Mouse (Mus musculus): ENCODE data around the gene Acd. TPM values are rescaled to one million over a fixed set of nuclear protein-coding genes. Genes with fewer than 3 reads are reported as not detected.

Gene Acd
- total RNA-seq (2021): 10 to 100 TPM; 44.5 to 51.9 TPM

- peak; percentile 95 to 96 for DNase-seq (ENCODE audit: low spot score in 2 of 2)
- intact Hi-C loops (cut with DNase I): loop anchor here (5.0 kb wide), 1 partner anchor 64 kb away; the partner anchor contains the start of genes Agrp and Ctcf
Measured at GRCm38 (mm10) chr8:105700966-105701824, at the start of gene Acd, which contains the start of gene Pard6a. Gene Acd (minus strand): TSS chr8:105701102. Gene Pard6a (plus strand): TSS chr8:105701148.

GRCm38 (mm10) chr8:105750606-105751005, 49.7 kb upstream of the Acd start:
- intact Hi-C loops (cut with DNase I): no loop called here
- DNase-seq (ENCODE audit: low spot score in 2 of 2): peak; percentile 24

GRCm38 (mm10) chr8:105743301-105743700, 42.4 kb upstream of the Acd start:
- DNase-seq (ENCODE audit: low spot score in 2 of 2): no peak
- intact Hi-C loops (cut with DNase I): no loop called here

- intact Hi-C loops (cut with DNase I): no loop called here
- no peak for DNase-seq (ENCODE audit: low spot score in 2 of 2)
Measured at GRCm38 (mm10) chr8:105739216-105739615, 38.3 kb upstream of the Acd start.

- intact Hi-C loops (cut with DNase I): no loop called here
- DNase-seq (ENCODE audit: low spot score in 2 of 2): no peak
Measured at GRCm38 (mm10) chr8:105732186-105732585, 31.3 kb upstream of the Acd start.

GRCm38 (mm10) chr8:105727397-105728124, 26.7 kb upstream of the Acd start:
- no peak for DNase-seq (ENCODE audit: low spot score in 2 of 2)
- intact Hi-C loops (cut with DNase I): no loop called here

- no peak for DNase-seq (ENCODE audit: low spot score in 2 of 2)
- intact Hi-C loops (cut with DNase I): no loop called here
Measured at GRCm38 (mm10) chr8:105725726-105726125, 24.8 kb upstream of the Acd start.

- intact Hi-C loops (cut with DNase I): no loop called here
- no peak for DNase-seq (ENCODE audit: low spot score in 2 of 2)
Measured at GRCm38 (mm10) chr8:105722861-105723260, 22.0 kb upstream of the Acd start.

GRCm38 (mm10) chr8:105719637-105720036, 18.7 kb upstream of the Acd start:
- intact Hi-C loops (cut with DNase I): no loop called here
- no peak for DNase-seq (ENCODE audit: low spot score in 2 of 2)

- intact Hi-C loops (cut with DNase I): no loop called here
- no peak for DNase-seq (ENCODE audit: low spot score in 2 of 2)
Measured at GRCm38 (mm10) chr8:105716302-105716945, 15.5 kb upstream of the Acd start.

- no peak for DNase-seq (ENCODE audit: low spot score in 2 of 2)
- intact Hi-C loops (cut with DNase I): loop anchor here (1.0 kb wide), 1 partner anchor 215 kb away; no protein-coding TSS in a partner anchor
Measured at GRCm38 (mm10) chr8:105715042-105715441, 14.1 kb upstream of the Acd start.

GRCm38 (mm10) chr8:105714139-105714538, 13.2 kb upstream of the Acd start:
- DNase-seq (ENCODE audit: low spot score in 2 of 2): peak; percentile 79 to 85
- intact Hi-C loops (cut with DNase I): loop anchor here (5.0 kb wide), 2 partner anchors 113 to 143 kb away; partner anchors contain the start of genes Ranbp10, Thap11 and Tsnaxip1

GRCm38 (mm10) chr8:105712286-105712685, 11.4 kb upstream of the Acd start:
- DNase-seq (ENCODE audit: low spot score in 2 of 2): no peak
- intact Hi-C loops (cut with DNase I): loop anchor here (5.0 kb wide), 2 partner anchors 115 to 145 kb away; partner anchors contain the start of genes Ranbp10, Thap11 and Tsnaxip1

- no peak for DNase-seq (ENCODE audit: low spot score in 2 of 2)
Measured at GRCm38 (mm10) chr8:105709317-105709716, 8.4 kb upstream of the Acd start.

GRCm38 (mm10) chr8:105708675-105709074, 7.8 kb upstream of the Acd start:
- intact Hi-C loops (cut with DNase I): no loop called here
- DNase-seq (ENCODE audit: low spot score in 2 of 2): no peak

More at GRCm38 (mm10) chr8:105709317-105709716, 8.4 kb upstream of the Acd start:
- intact Hi-C loops (cut with DNase I): no loop called here

- intact Hi-C loops (cut with DNase I): no loop called here
- DNase-seq (ENCODE audit: low spot score in 2 of 2): peak; percentile 90 to 95
Measured at GRCm38 (mm10) chr8:105707498-105708403, 6.8 kb upstream of the Acd start, which contains the start of the genes 4933405L10Rik and Enkd1. Gene 4933405L10Rik (plus strand): TSS chr8:105707655. Gene Enkd1 (minus strand): TSS chr8:105708210.

GRCm38 (mm10) chr8:105706426-105706825, 5.5 kb upstream of the Acd start:
- no peak for DNase-seq (ENCODE audit: low spot score in 2 of 2)
- intact Hi-C loops (cut with DNase I): no loop called here

- intact Hi-C loops (cut with DNase I): loop anchor here (5.0 kb wide), 1 partner anchor 68 kb away; the partner anchor contains the start of genes Agrp and Ctcf
- no peak for DNase-seq (ENCODE audit: low spot score in 2 of 2)
Measured at GRCm38 (mm10) chr8:105704955-105705354, 4.1 kb upstream of the Acd start.
